Mouse (Mus musculus) duodenum, adult 2 months (tissue): ENCODE measurements around the gene Sept4. TPM values are rescaled to one million over a fixed set of nuclear protein-coding genes. Genes with fewer than 3 reads are reported as not detected.

Experiments
- polyA plus RNA-seq: library from polyadenylated mRNA; depleted of rRNA; stranded (reverse); fragments of >200 nt; gene quantifications from 2 replicates; pipeline ENCODE4 v1.2.3, GENCODE M21; 2012; ENCODE audit warnings: low replicate concordance; rRNA removed

Sept4 gene
- 12.4 and 12.5 TPM in 2 replicates for polyA plus RNA-seq

DNA sequence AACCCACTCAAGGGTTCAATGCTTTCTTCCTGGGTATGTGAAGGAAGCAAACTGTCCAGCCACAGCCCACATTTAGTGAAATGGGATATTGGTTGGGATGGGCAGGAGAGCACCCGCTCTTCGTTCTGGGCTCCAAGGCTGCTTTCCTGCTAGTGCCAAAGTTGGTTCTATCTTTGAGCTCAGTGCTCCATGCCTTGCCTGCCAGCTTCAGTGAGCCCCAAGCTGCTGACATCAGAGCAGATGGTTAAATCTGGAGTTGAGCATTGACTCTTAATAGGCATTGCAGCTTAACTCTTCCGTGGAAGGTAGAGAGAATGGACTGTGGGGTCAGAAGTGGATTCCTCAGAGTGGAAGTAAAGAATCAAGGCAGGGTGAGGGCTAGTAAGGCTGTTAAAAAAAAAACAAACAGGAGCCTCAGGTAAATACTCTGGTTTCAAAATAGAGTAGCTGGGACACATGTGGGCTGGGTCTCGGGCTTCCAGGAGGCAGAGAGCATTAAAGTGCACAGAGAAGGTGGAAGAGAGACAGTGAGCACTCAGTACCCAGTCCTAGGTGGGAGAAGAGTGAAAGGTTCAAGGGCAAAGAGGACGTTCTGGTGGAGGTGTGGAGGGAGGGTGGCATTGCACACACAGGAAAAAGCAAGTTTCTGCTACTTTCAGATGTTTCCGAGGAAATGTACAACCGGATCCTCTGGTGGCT, at the start of gene Sept4:
Gene Sept4, plus strand, starts transcription at position 649 of the 699 bp plus-strand sequence.

DNA sequence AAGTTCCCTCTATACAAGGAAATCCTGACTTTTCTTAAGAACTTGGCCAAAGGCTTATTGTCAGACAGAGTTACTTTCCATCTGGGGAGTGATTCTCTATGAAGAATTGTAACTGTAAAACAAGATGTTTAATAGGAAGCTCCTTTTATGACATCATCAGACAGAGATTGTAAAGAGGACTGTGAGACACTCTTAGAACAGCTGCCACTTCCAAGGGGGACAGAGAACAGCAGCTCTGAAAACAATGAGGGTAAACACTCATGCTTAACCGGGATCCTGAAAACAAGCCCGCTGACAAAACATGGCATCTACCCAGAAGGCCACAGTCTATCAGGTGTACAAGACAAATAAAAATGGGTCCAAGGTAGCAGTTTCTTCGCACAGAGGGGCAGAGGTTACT, 2.2 kb upstream of the Sept4 start, which contains the start of gene Gm11492:
Gene Gm11492, plus strand, starts transcription at position 153 of the 400 bp plus-strand sequence.

GRCm38 (mm10) chr11:87591526-87592353, 23.0 kb downstream of the Sept4 start, which contains the start of gene Mtmr4:
TSS of gene Mtmr4 (plus strand) at chr11:87592162.

GRCm38 (mm10) chr11:87616790-87617474, 48.2 kb downstream of the Sept4 start, which contains the start of gene Hsf5:
TSS of gene Hsf5 (plus strand) at chr11:87617164.

Other genes with a start within 250 kb of the Sept4 start
- 0.24 and 2.0 TPM in 2 replicates for gene Ppm1e, start 209.9 kb upstream of the Sept4 start, polyA plus RNA-seq
- 0.20 TPM in 1 of 2 replicates, not detected in the other for gene Rad51c, start 163.9 kb upstream of the Sept4 start, polyA plus RNA-seq
- not detected in 2 replicates for gene Tex14, start 163.8 kb upstream of the Sept4 start, polyA plus RNA-seq
- gene Gm11492, start 2.2 kb upstream of the Sept4 start, polyA plus RNA-seq, result not detected in 2 replicates
- 24.7 and 34.8 TPM in 2 replicates for gene Mtmr4, start 23.3 kb downstream of the Sept4 start, polyA plus RNA-seq
- 0.11 and 0.15 TPM in 2 replicates for gene Hsf5, start 48.3 kb downstream of the Sept4 start, polyA plus RNA-seq
- 16.6 and 48.5 TPM in 2 replicates for gene Rnf43, start 93.8 kb downstream of the Sept4 start, polyA plus RNA-seq
- gene Supt4a, start 168.6 kb downstream of the Sept4 start, polyA plus RNA-seq, result 15.9 and 24.2 TPM in 2 replicates
- 0.78 and 0.87 TPM in 2 replicates for gene Tspoap1, start 191.6 kb downstream of the Sept4 start, polyA plus RNA-seq
- 0.04 TPM in 2 replicates for gene Mpo, start 224.7 kb downstream of the Sept4 start, polyA plus RNA-seq